Mouse (Mus musculus) embryonic stem cell, embryonic (primary cell): ENCODE data around the gene Rnf4.

Experiments
- CTCF ChIA-PET, 4 experiments: fragments of 300-600 bp in 2 of 4; fragments of 350-600 bp in 2 of 4; sonication (Branson Sonifier 250); formaldehyde crosslinking; loops; one replicate each; lab custom pipeline; 2022; ENCODE audit warnings: inconsistent platforms in 2 of 4; lab: Charles Lee
- POLR2A ChIA-PET, 4 experiments: fragments of 300-600 bp in 2 of 4; fragments of 350-600 bp in 2 of 4; sonication (Branson Sonifier 250); formaldehyde crosslinking; loops; one replicate each; lab custom pipeline; 2022; ENCODE audit warnings: antibody characterized with exemption in 4 of 4, inconsistent platforms in 1 of 4; lab: Charles Lee

Gene Rnf4

DNA sequence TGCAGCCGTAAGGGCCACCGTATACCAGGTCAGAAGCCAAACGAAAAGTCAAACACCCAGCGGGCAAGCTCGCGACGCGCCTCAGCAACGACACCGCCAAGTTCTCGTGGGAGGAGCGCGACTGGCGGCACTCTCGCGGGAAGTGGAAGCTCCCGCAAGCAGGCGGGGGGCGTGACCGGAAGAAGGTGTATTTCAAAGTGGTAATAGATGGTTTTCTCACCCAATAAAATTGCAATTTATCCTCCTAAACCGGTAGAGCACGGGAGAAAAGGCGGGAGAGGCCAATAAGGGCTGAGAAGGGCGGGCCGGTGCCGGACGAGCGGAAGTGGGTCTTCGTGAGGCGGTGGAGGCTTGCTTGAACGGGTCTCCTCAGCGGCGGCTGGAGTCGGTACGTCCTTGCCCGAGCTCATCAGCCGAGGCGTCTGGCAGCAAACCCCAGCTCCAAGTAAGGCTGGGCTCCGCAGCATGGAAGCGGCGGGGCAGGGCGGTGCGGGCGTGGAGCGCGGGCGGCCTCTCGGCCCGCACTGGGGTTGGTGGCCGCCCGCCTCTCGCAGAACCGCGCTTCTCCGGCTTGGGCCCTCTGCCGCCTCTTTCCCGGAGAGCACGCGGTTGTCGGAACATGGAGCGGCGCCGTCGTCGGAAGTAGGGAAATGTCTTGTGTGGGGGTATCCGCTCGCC lies at the start of gene Rnf4:
Gene Rnf4, plus strand, starts transcription at position 193 of the 678 bp plus-strand sequence.
- POLR2A ChIA-PET, result interaction anchor here (0.6 to 3.3 kb wide), 154 partner anchors 9 to 1493 kb away, joined by 3 to 146 read pairs (median 5); partner anchors contain the start of genes Fam193a (in 4 of the 4), Cfap99 (in 3 of the 4), Grk4 (in 3 of the 4) and Mfsd10 (in 3 of the 4)
- CTCF ChIA-PET, result interaction anchor here in 3 of 4 experiments (0.6 to 1.4 kb wide), 7 partner anchors 27 to 768 kb away, joined by 3 to 8 read pairs (median 3); partner anchors contain the start of genes Grk4 (in 1 of the 3) and Nop14 (in 1 of the 3)

DNA sequence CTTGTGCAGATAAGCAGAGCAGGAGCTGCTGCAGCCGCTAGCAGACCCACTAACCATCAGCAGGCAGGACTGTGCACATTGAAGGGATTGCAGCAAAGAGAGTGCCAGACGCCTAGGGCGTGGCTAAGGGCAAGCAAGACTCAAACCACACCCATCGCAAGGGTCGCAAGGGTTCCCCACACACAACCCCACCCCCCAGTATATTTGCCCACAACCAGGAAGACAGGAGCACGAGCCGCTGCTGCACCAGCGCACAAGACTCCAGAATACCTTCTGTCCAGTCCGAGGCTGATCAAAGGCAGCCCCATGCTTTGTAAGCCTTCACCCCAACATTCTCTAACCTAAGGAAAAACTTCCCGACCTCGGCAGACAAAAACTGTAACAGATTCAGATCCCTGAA lies 49.6 kb upstream of the Rnf4 start:
- CTCF ChIA-PET, result interaction anchor here in 2 of 4 experiments (0.6 to 2.2 kb wide), 3 partner anchors 13 to 227 kb away, joined by 3 to 5 read pairs (median 4); partner anchors contain the start of genes Fam193a (in 1 of the 2) and Tnip2 (in 1 of the 2)
- POLR2A ChIA-PET, result interaction anchor here in 3 of 4 experiments (0.5 to 5.3 kb wide), 19 partner anchors 8 to 593 kb away, joined by 3 to 41 read pairs (median 5); partner anchors contain the start of genes Rnf4 (in 2 of the 3), Nsd2 (in 1 of the 3) and Tnip2 (in 1 of the 3)

GRCm38 (mm10) chr5:34287001-34287837 lies 48.9 kb upstream of the Rnf4 start:
- ChIA-PET CTCF (interaction anchor here in 3 of 4 experiments (0.6 to 2.2 kb wide), 4 partner anchors 14 to 1659 kb away, joined by 3 to 5 read pairs (median 4); partner anchors contain the start of genes Fam193a (in 1 of the 3) and Tnip2 (in 1 of the 3)), POLR2A (interaction anchor here (0.5 to 5.3 kb wide), 22 partner anchors 9 to 817 kb away, joined by 3 to 41 read pairs (median 4); partner anchors contain the start of genes Rnf4 (in 3 of the 4), Grk4 (in 1 of the 4), Haus3 (in 1 of the 4) and Nop14 (in 1 of the 4))

- CTCF ChIA-PET, result interaction anchor here in 2 of 4 experiments (1.5 to 2.2 kb wide), 2 partner anchors 14 to 82 kb away, joined by 3 to 5 read pairs; partner anchors contain the start of gene Fam193a (in 1 of the 2)
- POLR2A ChIA-PET, result interaction anchor here (0.6 to 5.3 kb wide), 17 partner anchors 8 to 817 kb away, joined by 3 to 41 read pairs (median 5); partner anchors contain the start of genes Rnf4 (in 3 of the 4), Grk4 (in 1 of the 4), Haus3 (in 1 of the 4) and Nop14 (in 1 of the 4)
Observed at GRCm38 (mm10) chr5:34287838-34288145, 48.3 kb upstream of the Rnf4 start.

GRCm38 (mm10) chr5:34288154-34288716 lies 47.9 kb upstream of the Rnf4 start, which contains the start of the genes Zfyve28 and Cfap99:
Zfyve28 (minus strand) TSS chr5:34288449.
Cfap99 (plus strand) TSS chr5:34288600.
- POLR2A ChIA-PET, result interaction anchor here (0.6 to 5.3 kb wide), 27 partner anchors 9 to 816 kb away, joined by 3 to 41 read pairs (median 4); partner anchors contain the start of genes Rnf4 (in 3 of the 4), Add1 (in 1 of the 4), Grk4 (in 1 of the 4) and Haus3 (in 1 of the 4)
- CTCF ChIA-PET, result interaction anchor here in 2 of 4 experiments (0.7 to 1.2 kb wide), 3 partner anchors 79 to 566 kb away, joined by 3 to 4 read pairs (median 4); no protein-coding TSS in a partner anchor

DNA sequence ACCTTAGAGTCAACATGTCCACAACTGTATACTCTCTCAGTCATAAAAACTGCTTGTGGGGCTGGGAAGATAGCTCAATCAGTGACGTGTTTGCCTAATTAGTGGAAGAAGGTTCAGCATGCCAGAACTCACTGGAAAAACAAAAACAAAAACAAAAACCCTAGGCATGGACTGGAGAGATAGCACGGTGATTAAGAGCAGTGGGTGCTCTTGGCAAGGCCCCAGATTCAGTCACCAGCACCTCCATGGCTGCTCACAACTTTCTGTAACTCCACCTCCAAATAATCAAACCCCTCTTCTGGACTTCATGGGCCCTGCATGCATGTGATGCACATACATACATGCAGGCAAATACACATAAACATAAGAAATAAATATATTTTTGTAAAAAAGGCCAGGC lies 46.8 kb upstream of the Rnf4 start:
- POLR2A ChIA-PET, result interaction anchor here in 3 of 4 experiments (1.0 to 5.3 kb wide), 15 partner anchors 11 to 370 kb away, joined by 3 to 41 read pairs (median 5); partner anchors contain the start of genes Rnf4 (in 3 of the 3), Add1 (in 1 of the 3), Grk4 (in 1 of the 3) and Nop14 (in 1 of the 3)
- CTCF ChIA-PET, result interaction anchor here in 2 of 4 experiments (0.6 to 1.2 kb wide), 3 partner anchors 78 to 525 kb away, joined by 3 to 5 read pairs (median 4); no protein-coding TSS in a partner anchor

DNA sequence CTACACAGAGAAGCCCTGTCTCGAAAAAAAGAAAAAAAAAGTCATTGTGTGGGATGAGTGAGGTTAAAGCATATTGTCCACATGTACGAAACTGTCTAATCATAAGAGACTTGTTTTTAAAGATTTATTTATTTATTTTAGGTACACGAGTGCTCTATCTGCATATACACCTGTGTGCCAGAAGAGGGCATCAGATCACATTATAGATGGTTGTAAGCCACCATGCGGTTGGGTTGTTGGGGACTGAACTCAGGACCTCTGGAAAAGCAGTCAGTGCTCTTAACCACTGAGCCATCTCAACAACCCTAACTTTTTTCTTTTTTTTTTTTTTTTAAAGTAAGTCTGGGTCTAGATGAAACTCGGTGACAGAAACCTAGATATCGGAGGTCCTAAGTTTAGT lies 42.7 kb upstream of the Rnf4 start:
- ChIA-PET POLR2A (interaction anchor here in 3 of 4 experiments (0.7 to 2.4 kb wide), 5 partner anchors 30 to 366 kb away, joined by 3 to 9 read pairs (median 3); partner anchors contain the start of genes Fam193a (in 1 of the 3), Nop14 (in 1 of the 3) and Rnf4 (in 1 of the 3)), CTCF (interaction anchor here (0.5 to 1.5 kb wide), 8 partner anchors 21 to 883 kb away, joined by 3 to 5 read pairs (median 4); no protein-coding TSS in a partner anchor)

DNA sequence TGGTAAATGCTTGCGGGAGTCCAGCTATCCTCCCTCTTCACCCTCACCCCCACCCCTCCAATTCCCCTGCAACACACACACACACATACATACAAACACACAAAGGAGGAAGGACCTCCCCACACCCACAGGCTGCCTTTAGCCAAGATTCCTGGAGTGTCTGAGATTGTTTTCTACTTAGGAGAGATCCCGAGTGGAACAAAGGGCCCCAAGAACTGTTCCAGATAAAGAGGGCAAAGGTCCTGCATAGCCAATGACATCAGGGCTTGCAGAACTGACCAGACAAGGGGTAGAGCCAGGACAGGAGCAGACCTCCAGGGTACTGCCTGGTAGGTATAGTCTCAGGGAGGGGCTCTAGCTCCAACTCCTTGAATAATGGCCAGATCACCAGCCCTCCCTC lies 41.4 kb upstream of the Rnf4 start:
- ChIA-PET CTCF (interaction anchor here (0.5 to 1.6 kb wide), 9 partner anchors 12 to 494 kb away, joined by 3 to 8 read pairs (median 4); partner anchors contain the start of gene Rnf4 (in 1 of the 4)), POLR2A (interaction anchor here (0.6 to 2.4 kb wide), 9 partner anchors 9 to 303 kb away, joined by 3 to 9 read pairs (median 3); partner anchors contain the start of gene Rnf4 (in 2 of the 4))

DNA sequence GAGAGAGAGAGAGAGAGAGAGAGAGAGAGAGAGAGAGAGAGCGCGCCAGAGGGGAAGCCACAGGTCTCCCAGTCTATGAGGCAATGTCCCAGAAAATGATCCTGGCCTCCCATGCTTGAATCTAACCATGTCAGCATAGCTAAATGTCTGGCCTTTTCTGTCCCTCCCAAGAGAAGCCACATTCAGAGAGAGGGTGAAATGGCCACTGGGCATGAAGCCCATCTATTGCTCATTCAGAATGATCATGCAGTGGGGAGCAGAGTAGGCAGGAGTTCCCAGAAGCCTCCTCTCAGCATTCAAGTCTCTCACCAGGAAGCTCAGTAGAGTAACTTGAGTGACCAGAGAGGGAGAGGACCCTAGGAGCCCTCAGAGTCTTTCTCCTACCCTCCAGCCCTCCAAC lies 40.9 kb upstream of the Rnf4 start:
- POLR2A ChIA-PET, result interaction anchor here in 3 of 4 experiments (0.7 to 2.4 kb wide), 5 partner anchors 9 to 304 kb away, joined by 3 to 9 read pairs (median 5); partner anchors contain the start of gene Rnf4 (in 2 of the 3)
- CTCF ChIA-PET, result interaction anchor here in 2 of 4 experiments (0.7 to 1.6 kb wide), 3 partner anchors 12 to 494 kb away, joined by 3 to 4 read pairs (median 4); partner anchors contain the start of gene Rnf4 (in 1 of the 2)

- POLR2A ChIA-PET, result interaction anchor here in 3 of 4 experiments (0.5 to 2.0 kb wide), 4 partner anchors 11 to 47 kb away, joined by 3 to 6 read pairs (median 4); partner anchors contain the start of gene Rnf4 (in 2 of the 3)
- CTCF ChIA-PET, result interaction anchor here in 2 of 4 experiments (0.6 to 1.1 kb wide), 2 partner anchors 30 to 158 kb away, joined by 3 to 5 read pairs; no protein-coding TSS in a partner anchor
Observed at GRCm38 (mm10) chr5:34298061-34298460, 38.0 kb upstream of the Rnf4 start.

- POLR2A ChIA-PET, result interaction anchor here in 2 of 4 experiments (0.6 to 2.0 kb wide), 4 partner anchors 10 to 37 kb away, joined by 4 to 6 read pairs (median 4); partner anchors contain the start of gene Rnf4 (in 2 of the 2)
- CTCF ChIA-PET, result no interaction called here
Observed at GRCm38 (mm10) chr5:34298937-34299535, 37.1 kb upstream of the Rnf4 start.

DNA sequence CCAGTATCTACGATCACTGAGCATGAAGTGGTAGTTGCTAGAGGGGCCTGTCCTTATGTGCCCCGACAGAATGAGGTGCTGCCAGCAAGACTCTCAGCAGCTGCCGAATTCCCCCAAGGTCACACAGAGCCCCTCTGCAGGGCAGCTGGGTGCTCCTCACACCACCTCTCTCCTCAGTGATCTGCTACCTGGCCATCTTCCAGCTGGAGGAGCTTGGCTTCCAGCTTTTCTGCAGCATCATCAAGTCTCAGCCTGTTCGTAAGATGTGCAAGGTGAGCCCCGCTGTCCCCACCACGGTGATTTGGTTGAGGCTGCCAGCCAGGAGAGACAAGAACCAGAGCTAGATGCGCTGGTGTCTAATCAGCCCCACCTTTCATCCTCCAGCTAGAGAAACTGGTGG lies 33.7 kb upstream of the Rnf4 start:
- ChIA-PET CTCF (interaction anchor here in 1 of 4 experiments (0.6 kb wide), 1 partner anchor 130 kb away, joined by 3 read pairs; no protein-coding TSS in a partner anchor), POLR2A (interaction anchor here in 3 of 4 experiments (0.7 to 1.7 kb wide), 6 partner anchors 10 to 211 kb away, joined by 3 to 4 read pairs (median 3); partner anchors contain the start of gene Rnf4 (in 1 of the 3))

DNA sequence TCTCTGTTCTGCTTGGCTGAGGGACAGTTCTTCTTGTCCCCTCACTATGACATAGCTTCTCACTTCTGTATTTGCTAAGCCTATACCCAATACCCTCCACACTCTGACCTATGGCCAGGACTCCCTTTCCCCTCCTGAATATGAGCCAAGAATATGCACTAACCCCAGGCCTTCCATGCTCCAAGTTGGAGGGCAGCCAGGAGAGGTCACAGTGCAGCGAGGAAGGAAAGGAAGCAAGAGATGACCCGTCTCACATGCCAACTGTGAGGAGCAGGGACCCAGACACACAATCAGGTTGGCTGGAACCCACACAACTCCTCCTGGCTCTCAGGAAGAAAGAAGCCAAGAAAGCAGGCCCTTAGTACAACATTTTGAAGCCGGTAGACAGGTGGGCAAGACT lies 27.1 kb upstream of the Rnf4 start:
- CTCF ChIA-PET, result no interaction called here
- POLR2A ChIA-PET, result interaction anchor here in 1 of 4 experiments (0.9 to 1.9 kb wide), 2 partner anchors 11 to 27 kb away, joined by 3 to 4 read pairs; partner anchors contain the start of gene Rnf4

DNA sequence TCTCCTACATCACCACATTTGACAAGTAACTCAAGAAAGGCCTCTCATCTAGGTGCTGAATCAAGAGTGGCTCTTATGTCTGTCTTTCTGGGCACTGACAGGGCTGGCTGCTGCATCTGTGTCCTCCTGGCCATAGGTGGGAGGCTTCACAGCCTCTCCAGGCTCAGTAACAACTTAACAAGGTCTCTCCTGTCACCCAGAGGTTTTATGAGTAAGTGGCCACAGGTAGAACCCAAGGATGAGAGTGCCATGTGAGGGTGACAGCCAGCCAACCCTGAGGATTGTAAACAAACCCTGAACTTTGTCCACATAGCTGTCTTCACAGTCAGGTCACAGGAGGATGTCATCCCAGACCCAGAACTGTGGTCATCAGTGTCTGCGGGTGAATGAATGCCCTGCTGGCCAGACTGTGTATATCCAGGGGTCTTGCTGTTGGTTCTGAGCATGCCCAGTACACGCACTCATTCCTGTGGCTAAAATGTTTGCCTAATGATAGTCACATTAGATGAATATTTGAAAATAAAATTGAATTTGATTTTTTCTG lies 16.5 kb upstream of the Rnf4 start:
- ChIA-PET CTCF (no interaction called here), POLR2A (interaction anchor here in 2 of 4 experiments (0.8 to 2.6 kb wide), 4 partner anchors 12 to 22 kb away, joined by 4 to 11 read pairs (median 8); partner anchors contain the start of gene Rnf4 (in 2 of the 2))

- CTCF ChIA-PET, result interaction anchor here in 1 of 4 experiments (0.8 kb wide), 1 partner anchor 111 kb away, joined by 5 read pairs; no protein-coding TSS in a partner anchor
- POLR2A ChIA-PET, result interaction anchor here in 3 of 4 experiments (0.5 to 2.6 kb wide), 8 partner anchors 11 to 838 kb away, joined by 3 to 11 read pairs (median 4); partner anchors contain the start of gene Rnf4 (in 2 of the 3)
Observed at GRCm38 (mm10) chr5:34321236-34321635, 14.9 kb upstream of the Rnf4 start.
